Mouse (Mus musculus) CH12.LX (cell line): ENCODE measurements at regions not wholly inside any gene's neighbourhood (a gene's known extent, or its start where the extent isn't known, plus 50 kb on each side); places are given as distances from the start of the nearest gene placed in this dataset.

Experiments used
- DNase-seq: peaks from one replicate; pipeline ENCODE4 v3.0.0-alpha.2; 2013; ENCODE audit errors: extremely low read depth
- H3K27ac ChIP-seq: 2 replicates; pipeline ENCODE4 v1.5.1; 2012; ENCODE audit warnings: low read depth, mild to moderate bottlenecking, control low read depth, moderate library complexity; ENCODE audit not compliant: insufficient read depth
- H3K27me3 ChIP-seq: replicated peaks from 2 replicates; pipeline ENCODE3; 2012; ENCODE audit warnings: inconsistent platforms
- H3K36me3 ChIP-seq, 2 experiments: replicated peaks in 1 of 2; 2 replicates each; pipeline versions ENCODE3 to v1.6.1; 2012; ENCODE audit warnings: inconsistent platforms in 1 of 2, low read length in 1 of 2, mild to moderate bottlenecking in 1 of 2, mixed read lengths in 1 of 2, moderate library complexity in 1 of 2; ENCODE audit not compliant: control insufficient read depth in 1 of 2, insufficient read depth in 1 of 2
- H3K4me1 ChIP-seq, 2 experiments: 2 replicates each; pipeline ENCODE4 v1.6.1; 2012; ENCODE audit warnings: inconsistent platforms in 1 of 2, moderate library complexity in 1 of 2; ENCODE audit not compliant: insufficient read depth in 2 of 2, control insufficient read depth in 1 of 2
- H3K4me2 ChIP-seq: 2 replicates; pipeline ENCODE4 v1.6.1; 2012; ENCODE audit warnings: low read depth, mild to moderate bottlenecking, control low read depth; ENCODE audit not compliant: poor library complexity, insufficient read depth, severe bottlenecking
- H3K4me3 ChIP-seq, 3 experiments: fragments of 150-350 bp in 1 of 3; sonication (generic) in 1 of 3; replicated peaks in 1 of 3; 2 replicates each; pipeline versions ENCODE3 to v1.5.1; 2011 to 2012; ENCODE audit warnings: low read depth in 2 of 3, low read length in 2 of 3, mild to moderate bottlenecking in 2 of 3, moderate library complexity in 2 of 3, control low read depth in 1 of 3, improper control_type of control experiment in 1 of 3, inconsistent platforms in 1 of 3, mixed read lengths in 1 of 3; ENCODE audit not compliant: poor library complexity in 1 of 3
- H3K79me2 ChIP-seq: replicated peaks from 2 replicates; pipeline ENCODE4 v1.6.1; 2012; ENCODE audit warnings: mild to moderate bottlenecking, moderate library complexity; ENCODE audit not compliant: control insufficient read depth, poor library complexity, insufficient read depth, severe bottlenecking; ENCODE audit errors: extremely low read depth
- H3K9ac ChIP-seq: 2 replicates; pipeline ENCODE4 v1.6.1; 2012; ENCODE audit warnings: low read depth, mild to moderate bottlenecking, control low read depth, moderate library complexity; ENCODE audit not compliant: insufficient read depth
- H3K9me3 ChIP-seq: replicated peaks from 2 replicates; pipeline ENCODE3; 2012; ENCODE audit warnings: low read length, inconsistent platforms, mixed read lengths
- BHLHE40 ChIP-seq: IDR thresholded peaks from 2 replicates; pipeline ENCODE4 v1.6.1; 2011; ENCODE audit warnings: mild to moderate bottlenecking, low read depth, low read length, improper control_type of control experiment
- CHD2 ChIP-seq: IDR thresholded peaks from 2 replicates; pipeline ENCODE4 v1.6.1; 2011; ENCODE audit warnings: low read length, improper control_type of control experiment
- ELF1 ChIP-seq: IDR thresholded peaks from 2 replicates; pipeline ENCODE4 v1.6.1; 2014; ENCODE audit warnings: low read depth, mild to moderate bottlenecking, inconsistent platforms, low read length, improper control_type of control experiment
- JUND ChIP-seq: conservative IDR thresholded peaks from 2 replicates; pipeline ENCODE4 v1.6.1; 2011; ENCODE audit warnings: low read depth, low read length, improper control_type of control experiment
- MAX ChIP-seq: IDR thresholded peaks from 2 replicates; pipeline ENCODE4 v1.6.1; 2011; ENCODE audit warnings: low read length, improper control_type of control experiment
- MXI1 ChIP-seq: IDR thresholded peaks from 2 replicates; pipeline ENCODE4 v1.6.1; 2011; ENCODE audit warnings: mild to moderate bottlenecking, low read depth, low read length, improper control_type of control experiment
- USF2 ChIP-seq: conservative IDR thresholded peaks from 2 replicates; pipeline ENCODE4 v1.6.1; 2011; ENCODE audit warnings: low read depth, low read length, improper control_type of control experiment
- ZC3H11A ChIP-seq: IDR thresholded peaks from 2 replicates; pipeline ENCODE4 v1.6.1; 2012; ENCODE audit warnings: low read depth, mild to moderate bottlenecking, inconsistent platforms, low read length, improper control_type of control experiment
- ZKSCAN1 ChIP-seq: IDR thresholded peaks from 2 replicates; pipeline ENCODE4 v1.6.1; 2012; ENCODE audit warnings: low read depth, inconsistent platforms, low read length, improper control_type of control experiment, borderline replicate concordance
- ZNF384 ChIP-seq: IDR thresholded peaks from 2 replicates; pipeline ENCODE4 v1.6.1; 2012; ENCODE audit warnings: low read depth, low read length, improper control_type of control experiment, inconsistent platforms
- dilution Hi-C: fragments of 300-500 bp; cut with MboI; formaldehyde crosslinking; loops from 2 replicates; pipeline ENCODE4 v1.14.3; 2020; ENCODE audit warnings: low sequenced_read_pairs; ENCODE audit not compliant: extremely low pct_unique_long_range_greater_than_20kb, extremely low pct_ligation_motif_present
- in situ Hi-C: fragments of 300-500 bp; cut with MboI; formaldehyde crosslinking; loops from 3 replicates; pipeline ENCODE4 v1.14.3; 2019; ENCODE audit warnings: low sequenced_read_pairs, low pct_ligation_motif_present, low pct_unique_long_range_greater_than_20kb, mixed read lengths

GRCm38 (mm10) chr8:49465070-49465469, 621.3 kb upstream of the Tenm3 start:
- Histone ChIP-seq H3K4me2 (no peak overlapping the region), H3K27ac (no peak overlapping the region), H3K27me3 (no peaks in the 10 kb centered on the region), H3K4me1 (no peaks in the 10 kb centered on the region), H3K36me3 (no peaks in the 10 kb centered on the region), H3K9me3 (peaks cover 53% of the 10 kb centered on the region), H3K4me3 (no peak overlapping the region), H3K79me2 (no peaks in the 10 kb centered on the region), H3K9ac (no peak overlapping the region)
- no peak for DNase-seq
- dilution Hi-C loops (no loop called here), in situ Hi-C loops (no loop called here)
- no peak for TF ChIP-seq ZC3H11A

DNA sequence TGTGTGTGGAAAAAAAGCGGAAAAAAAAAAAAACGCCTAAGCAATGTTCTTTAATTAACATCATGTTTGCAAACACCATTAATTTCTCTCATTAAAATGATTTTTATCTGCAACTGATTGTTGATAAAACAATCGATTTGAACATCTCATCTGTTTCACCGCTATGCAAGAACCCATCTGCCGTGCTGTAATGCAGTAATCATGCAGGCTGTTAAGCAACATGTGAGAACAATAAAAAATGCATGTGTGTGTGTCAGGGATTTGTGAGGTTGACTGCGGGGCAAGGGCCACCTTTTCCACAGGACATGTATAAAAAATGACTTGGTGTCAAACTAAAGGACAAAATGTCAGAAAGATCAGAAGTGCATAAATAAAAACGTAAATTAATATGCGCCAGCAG, 618.9 kb upstream of the Tenm3 start:
- no peak overlapping the region for H3K4me3 ChIP-seq
- no peaks in the 10 kb centered on the region for H3K27me3 ChIP-seq
- H3K4me1 ChIP-seq, result no peaks in the 10 kb centered on the region
- in situ Hi-C loops, result no loop called here
- H3K36me3 ChIP-seq, result no peaks in the 10 kb centered on the region
- H3K9ac ChIP-seq, result no peak overlapping the region
- H3K9me3 ChIP-seq, result peaks cover 63% of the 10 kb centered on the region
- no peak overlapping the region for H3K27ac ChIP-seq
- H3K4me2 ChIP-seq, result no peak overlapping the region
- dilution Hi-C loops, result no loop called here
- H3K79me2 ChIP-seq, result no peaks in the 10 kb centered on the region
- no peak for TF ChIP-seq USF2
- TF ChIP-seq, all 38 proteins: peak for 0
- no peak for DNase-seq

DNA sequence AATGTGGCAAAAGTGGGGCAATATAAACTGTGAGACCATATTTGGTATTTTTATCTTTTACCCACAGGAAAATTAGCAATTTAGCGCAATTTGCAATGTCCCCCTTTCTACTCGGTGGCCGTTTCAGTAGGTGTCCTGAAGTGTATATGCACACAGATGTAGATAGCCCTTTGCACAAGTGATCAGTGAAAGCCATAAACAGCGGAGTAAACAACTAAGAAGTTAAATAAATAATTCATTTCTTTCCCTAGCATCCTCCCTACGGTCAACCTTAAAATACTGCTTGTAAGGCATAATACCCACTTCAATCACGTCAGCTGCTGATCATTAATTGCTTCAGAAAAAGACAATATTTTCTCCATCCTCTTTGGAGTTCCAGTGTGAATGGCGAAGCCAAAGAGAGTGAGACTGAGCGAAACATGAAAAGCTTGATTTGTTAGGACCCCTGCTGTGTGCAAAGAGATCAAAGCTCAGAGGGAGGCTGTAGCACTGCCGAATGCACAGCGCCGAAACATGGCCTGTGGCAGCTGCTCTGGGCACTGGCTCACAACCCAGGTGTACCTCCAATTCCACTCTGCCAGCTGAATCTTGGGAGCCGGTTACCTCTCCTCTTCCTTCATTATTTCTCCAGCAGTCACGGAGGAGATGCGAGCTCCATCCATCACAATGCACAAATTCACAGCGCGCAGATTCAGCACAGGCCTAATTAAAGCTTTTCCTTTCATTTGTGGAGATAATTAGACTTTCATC, 618.1 kb upstream of the Tenm3 start:
- Histone ChIP-seq H3K4me1 (no peaks in the 10 kb centered on the region), H3K27me3 (no peaks in the 10 kb centered on the region), H3K79me2 (no peaks in the 10 kb centered on the region), H3K9ac (no peak overlapping the region), H3K9me3 (peaks cover 59% of the 10 kb centered on the region), H3K4me2 (no peak overlapping the region), H3K4me3 (no peak overlapping the region), H3K27ac (no peak overlapping the region), H3K36me3 (no peaks in the 10 kb centered on the region)
- no peak for DNase-seq
- no peak for TF ChIP-seq BHLHE40
- TF ChIP-seq ELF1, result no peak
- TF ChIP-seq JUND, result no peak
- TF ChIP-seq MXI1, result no peak
- TF ChIP-seq ZKSCAN1, result no peak
- no peak for TF ChIP-seq ZNF384
- no peak for TF ChIP-seq CHD2
- no peak for TF ChIP-seq MAX
- dilution Hi-C loops, result no loop called here
- in situ Hi-C loops, result no loop called here
